Mouse (Mus musculus): Measurements from ENCODE around the gene Cfl1.

- TF ChIP-seq POLR2A (IDR thresholded peaks at IDR 0.05; ENCODE audit: borderline replicate concordance, extremely low read depth, low read depth, low read length): no peak
- TF ChIP-seq CTCF (IDR thresholded peaks at IDR 0.05; ENCODE audit: insufficient read depth, low read length): no peak
Measured at GRCm38 (mm10) chr19:5486286-5486685, 4.0 kb upstream of the Cfl1 start.

All from lung, adult 2 months (tissue).